Mouse (Mus musculus): ENCODE results near the gene Npvf.

DNA sequence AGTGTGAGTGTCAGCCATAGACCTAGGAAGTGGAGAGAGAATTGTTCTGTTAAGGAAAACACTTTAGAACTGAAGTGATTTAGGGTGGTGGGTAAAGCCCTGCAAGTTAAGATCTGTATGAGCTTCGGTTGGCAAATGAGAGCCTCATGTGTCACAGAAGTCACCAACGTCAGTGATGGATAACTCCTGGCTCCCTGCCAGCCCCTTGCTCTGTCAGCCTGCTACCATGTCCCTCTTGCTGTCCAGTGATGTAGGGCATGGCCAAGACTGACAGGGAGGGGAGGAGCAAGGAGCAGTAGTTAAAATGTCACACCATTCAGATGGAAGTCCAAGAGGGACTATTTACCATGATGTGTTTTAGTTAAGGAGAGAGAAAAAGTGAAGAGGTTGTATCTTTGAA lies 14.6 kb downstream of the Npvf start:
- TF ChIP-seq CTCF (IDR thresholded peaks at IDR 0.05; ENCODE audit: control insufficient read depth, insufficient read depth, insufficient read length) (no peak), FOSL1 (IDR thresholded peaks at IDR 0.05; ENCODE audit: insufficient read depth, low read length, poor library complexity, severe bottlenecking) (no peak), MAX (IDR thresholded peaks at IDR 0.05) (no peak), CEBPB (IDR thresholded peaks at IDR 0.05; ENCODE audit: low read depth) (no peak), USF1 (IDR thresholded peaks at IDR 0.05; ENCODE audit: low read depth) (no peak), MYOD1 (IDR thresholded peaks at IDR 0.05; ENCODE audit: control insufficient read depth, insufficient read length, low read depth) (no peak)
